Mouse (Mus musculus): ENCODE measurements at regions not wholly inside any gene's neighbourhood (a gene's known extent, or its start where the extent isn't known, plus 50 kb on each side); places are given as distances from the start of the nearest gene placed in this dataset.

DNA sequence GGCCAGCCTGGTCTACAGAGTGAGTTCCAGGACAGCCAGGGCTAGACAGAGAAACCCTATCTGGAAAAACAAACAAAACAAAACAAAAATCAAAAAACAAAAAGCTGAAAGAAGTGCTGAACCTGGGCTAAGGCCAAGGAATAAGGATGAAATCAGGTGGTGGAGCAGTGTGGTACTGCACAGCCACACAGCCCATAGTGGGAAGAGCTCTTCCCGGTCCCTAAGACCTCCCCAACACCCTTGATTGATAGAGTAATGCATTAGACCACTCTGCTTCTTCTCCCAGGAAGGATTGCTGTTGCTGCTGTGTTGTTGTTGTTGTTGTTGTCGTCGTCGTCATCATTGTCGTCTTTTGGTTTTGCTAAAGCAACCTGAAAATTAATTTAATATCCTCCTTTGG, 118.2 kb upstream of the Mafb start:
- no peak for TF ChIP-seq HCFC1 (IDR thresholded peaks at IDR 0.05; ENCODE audit: borderline replicate concordance, insufficient read depth, low read length)
- TF ChIP-seq MAFK (IDR thresholded peaks at IDR 0.05; ENCODE audit: insufficient read depth, low read depth, low read length): no peak
- TF ChIP-seq ZNF384 (IDR thresholded peaks at IDR 0.05; ENCODE audit: low read depth, low read length): no peak
- no peak for TF ChIP-seq CHD2 (IDR thresholded peaks at IDR 0.05; ENCODE audit: low read depth, low read length)
